Mouse (Mus musculus) hindbrain, embryonic 15.5 days (tissue): Measurements from ENCODE around the gene Adcy7. TPM values are rescaled to one million over a fixed set of nuclear protein-coding genes. Genes with fewer than 3 reads are reported as not detected.

Experiments
- polyA plus RNA-seq: library from polyadenylated mRNA; unstranded; fragments of >200 nt; fragmentation: Nextera tagmentation; extraction: Ambion mirVana; gene quantifications from 2 replicates; pipeline ENCODE4 v1.2.1, GENCODE M21; 2015

The Adcy7 gene
- polyA plus RNA-seq, 1 experiment from 2014 or later, result 5.2 TPM

Other genes starting within 250 kb of the Adcy7 start
- 39.0 and 42.9 TPM in 2 replicates for gene Cnep1r1, start 153.6 kb upstream of the Adcy7 start, polyA plus RNA-seq
- 41.8 and 42.9 TPM in 2 replicates for gene Heatr3, start 134.5 kb upstream of the Adcy7 start, polyA plus RNA-seq
- gene Tent4b, start 73.2 kb upstream of the Adcy7 start, polyA plus RNA-seq, result 11.0 and 11.1 TPM in 2 replicates
- gene Brd7, start 89.8 kb downstream of the Adcy7 start, polyA plus RNA-seq, result 61.9 and 62.7 TPM in 2 replicates
- gene Nkd1, start 249.0 kb downstream of the Adcy7 start, polyA plus RNA-seq, result 55.5 and 67.4 TPM in 2 replicates